Mouse (Mus musculus) cerebellum, postnatal 14 days (tissue): Measurements from ENCODE around the gene Id1.

Source experiments
- DNase-seq, 2 experiments: peaks; one replicate each; pipeline ENCODE4 v3.0.0; 2021; ENCODE audit warnings: mixed read lengths in 2 of 2

The Id1 gene

DNA sequence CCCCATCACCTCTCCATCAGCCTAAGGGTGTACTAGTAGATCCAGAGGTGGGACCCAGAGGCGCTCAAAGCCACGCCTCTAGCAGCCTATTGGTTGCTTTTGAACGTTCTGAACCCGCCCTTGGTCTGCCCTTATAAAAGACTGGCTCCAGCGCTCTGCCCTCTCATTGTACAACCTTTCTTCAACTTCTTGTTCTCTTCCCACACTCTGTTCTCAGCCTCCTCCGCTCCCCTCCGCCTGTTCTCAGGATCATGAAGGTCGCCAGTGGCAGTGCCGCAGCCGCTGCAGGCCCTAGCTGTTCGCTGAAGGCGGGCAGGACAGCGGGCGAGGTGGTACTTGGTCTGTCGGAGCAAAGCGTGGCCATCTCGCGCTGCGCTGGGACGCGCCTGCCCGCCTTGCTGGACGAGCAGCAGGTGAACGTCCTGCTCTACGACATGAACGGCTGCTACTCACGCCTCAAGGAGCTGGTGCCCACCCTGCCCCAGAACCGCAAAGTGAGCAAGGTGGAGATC, at the start of gene Id1:
TSS of gene Id1 (plus strand) at position 162 of the 512 bp plus-strand sequence.
- DNase-seq: peak; percentile 51 to 61

DNA sequence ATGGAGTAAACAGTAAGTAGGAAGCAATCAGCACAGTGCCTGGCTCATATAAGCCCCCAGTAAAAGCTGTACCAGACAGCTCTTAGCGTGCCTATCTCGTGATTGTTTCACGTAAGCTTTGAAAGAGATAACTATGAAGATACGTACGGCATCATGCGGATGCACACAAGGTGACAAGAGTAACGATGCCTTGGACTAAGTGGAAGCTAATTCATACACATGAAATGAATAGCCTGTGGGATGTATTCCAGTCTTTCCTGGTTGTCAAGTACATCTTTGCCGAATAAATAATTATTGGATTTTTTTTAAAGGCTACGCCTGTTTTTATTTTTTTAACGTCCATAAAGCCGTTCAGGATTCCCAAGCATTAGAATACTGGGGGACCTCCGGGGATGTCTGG, 49.7 kb upstream of the Id1 start:
- DNase-seq: no peak

DNA sequence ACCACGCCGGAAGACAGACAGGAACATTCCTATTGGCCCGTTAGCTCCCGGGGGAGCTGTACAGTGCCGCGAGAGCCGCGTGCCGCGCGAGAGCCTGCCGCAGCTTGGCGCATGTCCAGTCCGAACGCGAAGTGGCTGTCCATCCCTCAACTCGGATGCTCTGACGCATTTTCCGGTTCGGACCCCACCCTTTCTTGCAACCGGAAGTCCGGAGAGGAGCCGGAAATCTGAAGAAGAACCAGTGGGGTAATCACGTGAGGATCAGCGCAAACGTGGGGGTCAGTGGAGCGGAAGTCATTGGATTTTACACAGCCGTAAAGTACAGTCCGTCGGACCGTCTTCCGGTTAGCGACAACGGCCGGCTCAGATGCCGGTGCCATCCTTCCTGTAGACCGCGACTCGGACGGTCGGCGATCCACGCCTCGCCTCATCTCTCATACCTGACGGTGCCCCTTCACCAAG, 49.2 kb upstream of the Id1 start, which contains the start of gene Mcts2:
TSS of gene Mcts2 (plus strand) at position 230 of the 462 bp plus-strand sequence.
- peak; percentile 97 to 98 for DNase-seq

DNA sequence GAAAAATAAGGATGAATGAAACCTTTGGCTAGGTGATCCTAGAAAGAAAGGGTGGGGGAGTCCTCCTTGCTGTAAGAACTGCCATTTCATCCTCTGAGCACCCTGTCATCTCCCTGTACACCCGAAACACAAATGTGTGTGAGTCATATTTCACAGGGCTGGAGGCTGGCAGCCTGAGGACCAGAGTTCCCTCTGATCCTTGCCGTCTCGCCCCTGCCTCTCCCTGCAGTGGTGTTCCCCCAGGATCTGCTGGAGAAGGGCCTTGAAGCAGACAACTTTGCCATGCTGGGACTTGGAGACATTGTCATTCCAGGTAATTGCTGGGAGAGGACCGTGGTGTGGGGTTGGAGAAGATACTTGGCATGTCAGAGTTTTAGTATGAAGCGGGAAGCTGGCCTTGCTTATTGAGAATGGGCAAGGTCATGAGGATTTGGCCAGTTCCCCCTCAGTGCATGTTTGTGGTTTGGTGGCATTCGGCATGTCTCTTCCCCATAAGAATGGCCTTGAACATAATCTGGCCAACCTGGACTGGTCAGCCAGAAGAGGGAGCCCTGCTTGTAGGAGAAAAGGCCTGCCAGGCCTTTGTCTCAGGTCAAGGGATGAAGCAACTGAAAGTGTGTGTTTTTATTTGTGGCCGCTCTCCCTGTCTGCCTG, 44.4 kb upstream of the Id1 start:
- peak; percentile 55 to 65 for DNase-seq

DNA sequence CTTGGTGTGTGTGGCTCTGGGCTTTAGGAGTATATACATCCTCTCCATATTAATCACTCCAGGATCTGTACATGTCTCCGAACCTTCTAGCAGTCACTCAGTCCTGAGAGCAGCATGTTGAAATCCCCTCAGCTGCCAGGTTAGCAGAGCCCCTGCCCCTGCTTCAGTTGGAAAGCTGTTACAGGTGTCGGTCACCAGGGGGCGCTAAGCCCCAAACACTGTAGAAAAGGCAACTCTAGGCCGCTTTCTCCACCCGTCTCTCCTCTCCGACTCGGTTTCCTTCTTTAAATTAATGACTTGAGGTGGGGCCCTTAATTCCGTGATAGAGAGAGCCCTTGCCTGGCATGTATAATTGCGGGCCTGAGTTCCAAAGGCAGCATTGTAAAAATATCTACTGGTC, 42.8 kb upstream of the Id1 start:
- peak; percentile 83 to 85 for DNase-seq

DNA sequence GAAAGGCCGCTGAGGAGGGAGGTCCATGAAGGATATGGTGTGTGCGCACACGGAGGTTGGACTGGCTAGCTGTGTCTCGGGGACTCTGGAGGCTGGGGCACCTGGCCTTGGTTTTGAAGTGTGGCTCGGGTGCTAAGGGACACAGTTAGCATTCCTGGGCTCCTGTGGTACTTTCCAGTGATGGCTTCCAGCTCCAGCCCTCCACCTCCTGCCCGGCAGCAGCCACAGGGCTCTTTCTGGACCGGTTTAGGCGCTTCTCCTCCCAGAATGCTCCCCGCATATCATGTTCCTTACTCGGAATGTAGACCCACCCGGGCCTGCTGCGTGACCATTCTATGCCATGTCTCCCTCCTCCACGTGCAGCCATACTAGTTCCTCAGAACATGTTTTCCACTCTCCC, 42.3 kb upstream of the Id1 start:
- no peak for DNase-seq

DNA sequence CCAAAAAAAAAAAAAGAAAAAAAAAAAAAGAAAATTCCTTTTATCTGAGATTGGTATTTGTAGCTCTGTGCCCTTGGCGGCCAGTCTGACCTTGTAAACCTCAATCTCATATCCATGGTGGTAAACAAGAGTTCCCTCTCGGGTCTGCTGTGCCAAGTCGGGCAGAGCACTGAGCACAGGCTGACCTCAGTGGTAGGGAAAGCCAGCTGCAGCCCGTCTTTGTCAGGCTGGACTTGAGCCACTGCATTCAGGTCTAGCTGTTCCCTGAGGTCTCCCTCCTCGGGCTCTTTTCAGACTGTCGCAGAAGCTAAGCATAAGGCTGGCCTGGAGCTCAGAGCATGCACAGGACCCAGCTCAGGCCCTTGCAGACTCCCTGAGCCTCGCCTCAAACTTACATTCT, 41.3 kb upstream of the Id1 start:
- DNase-seq: no peak

DNA sequence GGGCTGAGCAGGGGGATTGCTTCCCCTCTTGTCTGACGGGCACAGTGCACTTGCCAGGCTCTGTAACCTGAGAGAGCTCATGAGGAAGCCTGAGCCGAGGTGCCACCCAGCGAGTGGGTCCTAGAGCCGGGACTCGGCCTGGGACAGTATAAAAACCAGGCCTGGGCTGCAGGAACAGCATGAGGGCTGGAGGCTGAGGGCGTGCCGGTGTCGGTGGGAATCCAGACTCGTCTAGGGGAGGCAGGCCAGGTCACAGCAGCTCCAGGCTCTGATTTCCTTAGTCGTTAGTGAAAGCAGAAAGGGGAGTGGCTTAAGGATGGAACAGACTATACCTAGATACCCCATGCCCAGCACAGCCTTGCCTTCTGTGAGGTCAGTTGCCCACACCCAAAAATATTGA, 40.0 kb upstream of the Id1 start:
- DNase-seq: no peak

DNA sequence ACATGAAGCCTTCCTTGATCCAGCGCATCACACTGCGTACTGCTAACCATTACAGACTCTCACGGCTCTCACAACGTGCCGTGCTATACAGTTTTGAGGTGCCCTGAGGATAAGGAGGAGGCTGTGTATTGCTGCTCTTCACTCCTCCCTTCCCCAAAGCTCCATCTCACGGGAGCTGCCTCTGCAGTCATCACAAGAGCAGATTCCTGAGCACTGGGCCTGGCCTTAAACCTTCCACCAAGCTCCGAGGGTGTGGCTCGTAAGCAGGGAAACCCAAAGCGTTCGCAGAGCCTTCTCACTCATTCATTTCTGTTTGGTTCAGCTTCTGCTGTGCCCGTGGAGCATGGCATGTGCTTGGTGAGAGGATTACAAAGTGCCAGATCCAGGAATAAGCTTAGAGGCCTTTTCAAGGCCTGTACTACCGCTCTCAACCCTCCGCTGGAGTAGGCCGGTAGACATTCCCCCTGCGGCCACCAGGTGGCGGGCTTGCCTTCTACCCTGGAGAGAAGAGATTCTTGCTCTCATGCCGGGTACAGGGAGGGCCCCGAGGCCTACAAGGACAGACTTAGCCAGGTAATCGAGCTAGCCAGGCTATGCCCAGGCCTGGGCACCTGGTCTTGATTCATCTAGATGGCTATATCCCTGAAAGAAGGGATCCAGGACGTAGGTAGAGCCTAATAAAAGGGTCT, 39.4 kb upstream of the Id1 start:
- DNase-seq: peak; percentile 98

DNA sequence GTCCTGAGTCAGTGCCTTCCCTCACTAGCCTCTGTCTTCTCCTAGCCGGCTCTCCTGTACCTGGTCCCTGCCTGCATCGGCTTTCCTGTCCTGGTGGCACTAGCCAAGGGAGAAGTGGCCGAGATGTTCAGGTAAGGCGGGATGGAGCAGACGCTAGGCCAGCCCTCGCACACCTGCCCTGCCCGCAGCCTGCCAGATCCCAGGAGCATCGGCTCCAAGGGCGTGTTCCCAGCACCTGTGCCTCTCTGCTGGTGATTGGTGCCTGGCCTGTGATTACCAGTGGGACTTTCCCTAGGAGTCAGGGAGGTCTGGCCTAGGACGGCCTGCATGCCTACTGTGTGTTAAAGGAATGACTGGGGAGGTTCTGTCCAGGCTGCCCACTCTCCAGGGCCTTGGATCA, 35.9 kb upstream of the Id1 start:
- DNase-seq: no peak

DNA sequence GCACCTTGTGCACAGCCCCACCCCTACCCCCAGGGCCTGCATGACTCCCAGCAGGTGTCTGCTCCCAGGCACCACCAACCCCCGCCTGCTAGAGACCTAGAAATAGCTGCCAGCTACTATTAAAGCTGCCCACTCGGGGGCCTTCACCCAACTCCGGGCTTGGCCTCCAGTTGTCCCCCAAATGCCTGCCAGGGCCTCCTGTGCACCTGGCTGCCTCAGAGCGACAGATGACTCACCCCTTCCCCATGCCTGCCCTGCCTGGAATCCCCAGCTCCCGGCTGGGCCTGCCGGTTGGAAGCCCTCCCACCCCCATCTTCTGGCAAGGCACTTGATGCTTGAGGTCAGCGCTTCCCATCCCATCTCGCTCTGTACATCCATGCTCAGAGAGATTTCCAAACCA, 35.3 kb upstream of the Id1 start:
- DNase-seq: peak; percentile 50 to 53

DNA sequence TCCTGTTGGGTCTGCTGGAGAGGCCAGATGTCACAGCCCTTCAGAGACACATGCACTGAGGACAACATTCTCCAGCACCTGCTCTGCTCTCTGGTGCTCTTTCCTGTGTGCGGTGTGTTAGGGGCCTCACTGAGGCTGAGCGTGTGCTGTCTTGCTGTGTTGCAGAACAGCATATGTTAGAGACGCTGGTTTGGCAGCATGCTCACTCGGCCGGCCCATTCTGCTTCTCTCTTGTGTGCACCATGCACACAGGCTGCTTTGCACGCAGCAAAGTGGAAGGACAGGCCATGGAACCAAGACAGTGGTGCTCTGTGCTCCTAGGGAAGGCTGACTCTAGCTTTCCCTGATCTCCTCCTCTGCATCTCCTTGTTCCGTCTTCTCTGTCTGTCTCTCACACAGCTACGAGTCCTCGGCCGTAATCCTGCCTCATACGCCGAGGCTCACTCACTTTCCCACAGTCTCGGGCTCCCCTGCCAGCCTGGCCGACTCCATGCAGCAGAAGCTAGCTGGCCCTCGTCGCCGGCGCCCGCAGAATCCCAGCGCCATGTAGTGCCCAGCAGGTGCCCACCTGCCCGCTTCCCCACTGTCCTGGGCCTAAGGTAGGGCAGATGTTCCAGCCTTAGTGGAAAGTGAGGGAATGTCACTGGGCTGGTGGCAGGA, 32.3 kb upstream of the Id1 start:
- DNase-seq: peak; percentile 64 to 66

DNA sequence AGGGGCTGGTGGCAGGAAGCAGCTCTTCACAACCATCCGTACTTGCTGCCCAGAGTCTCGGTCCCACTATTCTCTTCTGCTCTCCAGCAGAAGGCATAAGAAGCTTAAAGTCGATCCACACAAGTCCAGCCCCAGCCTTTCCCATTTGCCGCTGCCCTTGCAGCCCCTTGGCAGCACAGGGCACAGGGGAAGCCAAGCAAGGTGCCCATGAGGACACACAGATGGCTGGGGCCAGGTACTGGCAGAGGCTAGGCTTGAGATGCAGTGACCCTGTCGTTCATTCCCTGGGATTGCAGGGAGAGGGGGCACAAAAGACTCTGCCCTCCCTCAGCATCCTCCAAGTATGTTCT, 31.8 kb upstream of the Id1 start:
- DNase-seq: peak; percentile 86

DNA sequence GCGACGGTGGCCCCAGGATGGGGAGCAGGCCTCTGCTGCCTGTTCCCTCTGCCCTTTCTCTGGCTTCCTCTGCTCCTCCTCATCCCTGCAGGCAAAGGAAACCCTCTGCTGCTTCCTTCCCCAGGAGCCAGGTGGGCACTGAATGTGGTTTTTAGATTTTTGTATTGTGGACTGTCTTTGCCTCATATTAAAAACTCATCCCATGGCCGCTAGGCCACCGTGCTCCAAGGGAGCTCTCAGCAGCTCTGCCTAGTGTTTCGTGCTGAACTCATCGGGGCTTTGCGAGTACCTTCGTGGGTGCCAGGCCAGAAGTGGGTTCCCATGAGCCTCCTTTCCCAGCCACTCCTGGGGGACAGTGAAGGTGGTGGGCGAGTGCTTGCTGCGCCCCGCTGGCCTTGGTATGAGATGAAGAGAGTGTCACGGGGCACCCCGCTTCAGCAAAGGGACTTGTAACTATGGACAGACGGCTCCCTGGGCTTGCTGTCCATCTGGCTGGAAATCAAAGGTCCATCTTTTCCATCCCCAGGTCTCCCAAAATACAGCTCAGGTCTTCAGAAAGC, 31.2 kb upstream of the Id1 start:
- DNase-seq: peak; percentile 49 to 56

DNA sequence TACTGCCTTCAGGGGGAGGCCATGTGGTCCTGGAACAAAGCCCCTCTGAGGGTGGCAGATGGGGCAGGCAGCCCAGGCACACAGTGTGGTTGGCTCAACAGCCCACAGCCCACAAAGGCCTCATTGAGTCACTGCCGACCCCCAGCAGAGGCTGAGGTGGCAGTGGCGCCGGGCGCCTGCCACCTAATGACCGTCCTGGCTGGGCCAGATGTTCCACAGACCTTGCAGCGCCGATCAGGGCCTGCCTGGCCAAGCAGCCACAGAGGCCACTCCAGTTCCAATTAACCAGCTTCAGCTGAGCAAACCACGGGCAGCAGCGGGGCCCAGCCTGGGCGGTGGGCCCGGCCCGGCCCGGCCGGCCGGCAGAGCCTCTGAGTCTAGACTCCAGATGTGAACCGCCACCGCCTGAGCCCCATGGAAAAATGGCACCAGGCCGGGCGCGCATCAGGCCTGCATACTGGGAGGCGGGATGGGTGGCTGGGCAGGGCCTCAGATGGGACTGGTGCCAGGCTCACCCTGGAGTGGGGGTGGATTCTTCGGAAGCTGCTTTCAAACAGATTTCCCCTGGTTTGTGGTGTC, 30.0 kb upstream of the Id1 start:
- peak; percentile 70 to 79 for DNase-seq

DNA sequence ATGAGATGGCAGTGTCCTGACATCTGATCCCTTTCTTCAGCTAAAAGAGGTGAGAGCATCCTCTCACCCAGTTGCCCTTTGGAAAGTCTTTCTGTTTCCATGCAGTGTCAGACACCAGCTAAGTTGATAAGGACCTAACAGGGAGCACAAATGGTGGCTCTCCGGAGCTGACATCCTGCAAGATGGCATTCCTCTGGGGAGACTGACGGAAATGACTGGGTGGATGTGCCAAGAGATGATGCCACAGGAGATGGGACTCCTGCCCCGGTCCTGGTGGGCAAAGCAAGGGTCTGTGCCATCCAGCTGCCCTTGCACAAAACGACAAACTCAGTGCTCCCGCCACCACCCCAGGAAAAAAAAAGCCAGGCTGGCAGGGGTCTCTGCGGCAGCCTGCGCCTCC, 28.9 kb upstream of the Id1 start:
- peak in 1 of 2 experiments; percentile 57 for DNase-seq

DNA sequence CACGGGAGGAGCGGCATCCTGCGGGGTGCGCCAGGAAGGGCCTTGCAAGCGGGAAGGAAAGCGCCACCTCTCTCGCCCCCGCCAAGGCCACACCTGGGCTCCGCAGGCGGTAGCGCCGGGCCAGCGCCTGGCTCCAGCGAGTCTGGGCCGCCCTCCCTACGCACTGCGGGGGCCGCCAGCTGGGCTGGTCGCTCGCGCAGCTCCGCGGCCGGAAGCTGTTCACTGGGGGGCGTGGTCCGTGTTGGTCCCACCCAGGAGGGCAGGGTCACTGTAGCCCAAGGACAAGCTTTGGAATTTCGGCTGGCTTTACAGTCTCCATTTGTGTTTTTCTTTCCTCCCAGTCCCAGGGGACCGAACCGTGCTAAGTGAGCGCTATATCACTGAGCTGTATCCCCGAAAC, 28.4 kb upstream of the Id1 start:
- DNase-seq: peak; percentile 81 to 83

DNA sequence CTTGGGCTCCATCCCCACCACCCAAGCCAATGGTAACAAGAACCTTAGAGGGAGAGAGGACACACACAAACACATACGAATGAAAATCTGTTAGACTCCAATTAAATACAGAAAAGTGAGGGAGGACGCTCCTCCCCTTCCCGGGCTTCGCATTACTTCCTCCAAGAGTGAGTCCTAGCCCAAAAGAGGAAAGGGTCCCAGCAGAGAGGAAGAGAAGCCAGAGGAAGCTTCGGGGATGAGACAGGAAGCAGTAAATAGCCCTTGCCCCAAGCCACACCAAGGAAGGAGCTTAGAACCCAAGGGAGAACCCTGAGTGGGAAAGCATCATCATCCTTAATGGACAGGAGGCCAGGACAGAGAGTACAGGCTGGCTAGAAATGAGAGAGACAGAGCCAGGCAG, 27.0 kb upstream of the Id1 start:
- DNase-seq: no peak

DNA sequence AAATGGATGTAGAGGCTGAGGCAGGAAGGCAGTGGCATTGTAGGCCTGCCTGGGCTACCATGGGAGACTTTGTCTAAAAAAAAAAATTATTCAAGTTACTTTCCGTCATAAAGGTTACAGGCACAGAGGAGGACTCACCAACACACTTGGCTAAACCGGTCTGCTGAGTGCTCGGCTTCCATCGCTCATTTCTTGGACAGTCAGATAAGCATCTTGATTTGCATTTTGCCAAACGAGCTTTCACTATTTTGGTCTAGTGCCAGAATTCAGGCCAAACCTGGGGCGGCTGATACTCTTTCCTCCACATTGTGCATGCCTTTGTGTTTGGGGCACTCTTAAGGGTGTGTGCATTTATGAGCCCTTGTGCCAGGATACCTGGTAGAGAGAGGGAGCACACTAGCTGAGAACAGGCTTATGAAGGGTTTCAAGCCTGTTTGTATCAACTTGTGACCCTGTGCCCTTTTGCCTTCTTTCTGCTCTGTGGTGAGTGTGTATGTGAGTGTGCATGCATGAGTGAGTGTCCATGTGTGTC, 19.7 kb upstream of the Id1 start:
- no peak for DNase-seq

DNA sequence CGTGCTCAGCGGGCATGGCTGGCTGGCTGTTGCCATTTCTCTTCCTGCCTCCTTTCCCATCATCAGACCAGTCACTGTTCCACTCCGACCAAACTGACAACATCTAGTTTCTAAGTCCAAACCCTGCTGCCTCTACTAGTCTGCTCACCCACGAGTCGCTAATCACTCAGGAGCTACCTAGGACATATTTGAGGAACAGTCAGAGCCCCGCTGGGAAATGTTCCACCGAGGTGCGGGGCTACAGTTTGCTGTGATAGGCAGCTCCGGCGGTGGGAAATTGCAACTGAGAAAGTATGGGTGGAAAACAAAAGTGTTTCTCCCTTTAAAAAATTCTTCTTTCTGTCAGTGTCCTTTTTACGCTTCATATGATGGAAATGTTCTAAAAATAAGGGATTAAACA, 18.4 kb upstream of the Id1 start:
- DNase-seq: no peak

DNA sequence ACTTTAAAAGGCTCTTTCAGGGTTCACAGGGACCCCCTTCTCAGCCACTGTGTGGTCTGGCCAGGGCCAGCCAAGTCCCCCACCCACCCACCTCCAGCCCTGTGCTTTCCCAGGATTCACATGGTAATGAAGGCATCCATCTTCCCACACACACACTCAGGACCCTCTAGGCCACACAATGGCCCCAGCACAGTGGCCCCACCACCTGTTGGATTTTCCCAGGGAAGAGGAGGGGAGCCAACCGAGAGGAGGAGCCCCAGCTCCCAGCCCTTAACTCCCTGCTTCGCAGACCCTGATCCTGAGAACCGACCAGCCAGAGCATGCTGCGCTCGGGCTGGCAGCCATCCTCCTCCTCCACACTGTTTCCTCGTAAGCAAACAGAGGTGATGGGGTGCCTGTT, 18.0 kb upstream of the Id1 start:
- DNase-seq: no peak

DNA sequence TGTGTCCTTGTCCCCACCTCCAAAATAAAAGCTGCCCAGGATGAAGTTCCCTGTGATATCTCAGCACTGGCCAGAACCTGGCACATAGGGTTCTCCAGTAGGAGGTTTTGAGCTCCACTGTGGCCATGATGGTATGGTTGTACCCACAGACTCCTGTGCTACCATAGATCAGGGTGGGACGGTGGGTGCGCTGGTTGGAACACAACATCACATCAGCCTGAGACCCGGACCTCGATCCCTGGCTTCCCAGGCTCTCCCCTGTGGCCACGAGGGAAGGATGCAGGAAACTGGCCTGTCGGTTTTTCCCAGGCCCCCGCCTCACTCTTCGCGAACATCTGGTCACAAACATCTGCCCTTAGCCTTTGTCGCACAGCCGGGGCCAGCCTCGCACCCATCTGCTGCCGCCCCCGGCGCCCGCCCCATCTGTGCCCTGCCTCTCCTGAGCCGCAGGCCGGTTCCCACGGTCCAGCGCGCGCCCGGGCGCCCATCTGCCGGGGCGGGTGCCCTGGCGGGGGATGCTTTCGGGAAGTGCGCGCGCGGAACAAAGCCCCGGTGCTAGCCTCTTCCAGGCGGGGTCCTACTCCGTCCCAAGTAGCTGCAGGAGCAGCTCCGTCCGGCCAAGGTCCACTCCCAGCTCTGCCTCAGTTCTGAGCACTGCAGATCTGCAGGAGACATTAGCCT, 12.3 kb upstream of the Id1 start:
- DNase-seq: peak; percentile 30 to 46
